Comparison of ENCODE assay signal across 8 mouse cellular contexts in the genomic region with DNA sequence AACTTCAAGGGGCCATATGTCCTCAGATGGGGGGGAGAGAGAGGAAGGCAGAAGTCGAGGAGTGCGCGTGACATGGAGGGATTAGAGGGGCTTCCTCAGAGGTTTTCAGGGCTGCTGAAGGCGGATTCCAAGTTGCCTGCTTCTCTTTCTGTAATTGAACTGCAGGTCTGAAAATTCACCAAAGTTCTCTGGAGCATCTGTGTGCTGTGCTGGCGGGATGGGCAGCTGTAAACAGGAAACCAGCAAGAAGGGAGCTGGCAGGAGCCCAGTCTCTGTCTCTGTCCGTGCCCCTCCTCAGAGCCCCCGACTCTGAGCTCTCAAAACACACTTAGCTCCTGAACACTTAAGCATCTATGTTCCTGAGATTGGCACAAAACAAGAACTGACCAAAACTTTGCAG. TPM values are rescaled to one million over a fixed set of nuclear protein-coding genes. Genes with fewer than 3 reads are reported as not detected.
DNase-seq lines count a peak whose midpoint lies in the region; ATAC-seq lines count a peak whose summit lies in the region.

No protein-coding gene starts in this region.

- H3K4me3 ChIP-seq in kidney, embryonic 15.5 days (replicated peaks) = no peak overlapping the region
- H3K4me3 ChIP-seq in embryonic facial prominence, embryonic 10.5 days = peak overlapping the region; percentile 28
- H3K4me3 ChIP-seq in hindbrain, embryonic 14.5 days (replicated peaks; ENCODE audit: low read length) = no peak overlapping the region
- H3K4me3 ChIP-seq in neural tube, embryonic 12.5 days = no peak overlapping the region

- no peak overlapping the region for H3K4me2 ChIP-seq in kidney, embryonic 15.5 days
- peak overlapping the region; percentile 100 for H3K4me2 ChIP-seq in hindbrain, embryonic 14.5 days (replicated peaks)
- peak overlapping the region; percentile 25; the same call in 1 of the 2 replicates for H3K4me2 ChIP-seq in neural tube, embryonic 12.5 days (replicated peaks)

- DNase-seq in kidney, adult 8-10 months = no peak
- no peak for DNase-seq in embryonic facial prominence, embryonic 10.5 days (ENCODE audit: low spot score)
- no peak for DNase-seq in hindbrain, embryonic 14.5 days (ENCODE audit: low spot score)
- no peak for DNase-seq in gastrocnemius, postnatal 36 days
- no peak for DNase-seq in ovary, adult 18-20 months (ENCODE audit: low spot score)
- DNase-seq in cerebellum, postnatal 36 days = no peak

- peak overlapping the region; percentile 98 for H3K27ac ChIP-seq in kidney, embryonic 15.5 days
- peak overlapping the region; percentile 97 for H3K27ac ChIP-seq in embryonic facial prominence, embryonic 10.5 days (replicated peaks)
- H3K27ac ChIP-seq in hindbrain, embryonic 14.5 days = peak overlapping the region; percentile 100
- H3K27ac ChIP-seq in neural tube, embryonic 12.5 days = peak overlapping the region; percentile 22; the same call in 1 of the 2 replicates

- no peaks in the 10 kb centered on the region for H3K36me3 ChIP-seq in kidney, embryonic 15.5 days
- no peaks in the 10 kb centered on the region for H3K36me3 ChIP-seq in embryonic facial prominence, embryonic 10.5 days (replicated peaks)
- H3K36me3 ChIP-seq in hindbrain, embryonic 14.5 days (replicated peaks; ENCODE audit: control insufficient read depth, insufficient read depth) = no peaks in the 10 kb centered on the region
- H3K36me3 ChIP-seq in neural tube, embryonic 12.5 days = no peaks in the 10 kb centered on the region

- WGBS in kidney, embryonic 15.5 days = 28% methylated on average over 7 of the region's 7 CpGs
- 11% methylated on average over 7 of the region's 7 CpGs for WGBS in embryonic facial prominence, embryonic 10.5 days
- WGBS in hindbrain, embryonic 14.5 days = 20% methylated on average over 7 of the region's 7 CpGs
- 34% methylated on average over 7 of the region's 7 CpGs for WGBS in neural tube, embryonic 12.5 days

- intact Hi-C loops in gastrocnemius, postnatal 36 days (cut with DNase I) = no loop called here

- H3K27me3 ChIP-seq in kidney, embryonic 15.5 days = peaks cover 2% of the 10 kb centered on the region; the same call in 1 of the 2 replicates
- H3K27me3 ChIP-seq in embryonic facial prominence, embryonic 10.5 days (replicated peaks; ENCODE audit: low read depth, poor library complexity, severe bottlenecking) = peaks cover 8% of the 10 kb centered on the region; the same call in 1 of the 2 replicates
- H3K27me3 ChIP-seq in hindbrain, embryonic 14.5 days (ENCODE audit: control insufficient read depth, insufficient read depth, low read length) = no peaks in the 10 kb centered on the region
- H3K27me3 ChIP-seq in neural tube, embryonic 12.5 days (replicated peaks) = no peaks in the 10 kb centered on the region

- no peaks in the 10 kb centered on the region for H3K9me3 ChIP-seq in kidney, embryonic 15.5 days (replicated peaks)
- H3K9me3 ChIP-seq in embryonic facial prominence, embryonic 10.5 days = no peaks in the 10 kb centered on the region
- H3K9me3 ChIP-seq in hindbrain, embryonic 14.5 days (ENCODE audit: control insufficient read depth, low read length) = no peaks in the 10 kb centered on the region
- no peaks in the 10 kb centered on the region for H3K9me3 ChIP-seq in neural tube, embryonic 12.5 days

- peak overlapping the region; percentile 60; the same call in 1 of the 2 replicates for H3K9ac ChIP-seq in kidney, embryonic 15.5 days
- peak overlapping the region; percentile 94 for H3K9ac ChIP-seq in hindbrain, embryonic 14.5 days
- H3K9ac ChIP-seq in neural tube, embryonic 12.5 days = no peak overlapping the region

- ATAC-seq in kidney, embryonic 15.5 days (replicated peaks; ENCODE audit: low FRiP score) = no peak
- no peak for ATAC-seq in hindbrain, embryonic 14.5 days (ENCODE audit: low FRiP score)
- ATAC-seq in neural tube, embryonic 12.5 days (ENCODE audit: low FRiP score, low read depth) = no peak

- peaks cover 64% of the 10 kb centered on the region for H3K4me1 ChIP-seq in kidney, embryonic 15.5 days
- H3K4me1 ChIP-seq in embryonic facial prominence, embryonic 10.5 days = peaks cover 77% of the 10 kb centered on the region
- peaks cover 43% of the 10 kb centered on the region for H3K4me1 ChIP-seq in hindbrain, embryonic 14.5 days (replicated peaks; ENCODE audit: control insufficient read depth, insufficient read depth, low read length)
- H3K4me1 ChIP-seq in neural tube, embryonic 12.5 days = peaks cover 49% of the 10 kb centered on the region

RNA-seq across cellular contexts. Expression of a gene that starts 36.5 kb away (rescaled TPM):
- polyA plus RNA-seq in kidney, embryonic 15.5 days (2015; fragmentation: Nextera tagmentation; extraction: Ambion mirVana) = 2.7 and 3.7 TPM in 2 replicates
- 1.6 and 2.1 TPM in 2 replicates for polyA plus RNA-seq in embryonic facial prominence, embryonic 10.5 days (2016; fragmentation: Nextera tagmentation; extraction: Ambion mirVana)
- polyA plus RNA-seq in hindbrain, embryonic 14.5 days (2014; fragmentation: Nextera tagmentation; extraction: Ambion mirVana) = 2.0 and 2.1 TPM in 2 replicates
- polyA plus RNA-seq in neural tube, embryonic 12.5 days (2016; fragmentation: Nextera tagmentation; extraction: Ambion mirVana) = 1.5 TPM in 2 replicates
- total RNA-seq in gastrocnemius, postnatal 36 days (2021) = 1 to 10 TPM; 7.9 to 9.5 TPM

Comparison
In these comparisons a context has a peak if more than half of its experiments do, and no peak if none do; other contexts are left out.
1. H3K27ac ChIP-seq: peak in every context shown above with its lines; median percentile 100 in hindbrain, embryonic 14.5 days; 98 in kidney, embryonic 15.5 days; 97 in embryonic facial prominence, embryonic 10.5 days; 22 in neural tube, embryonic 12.5 days.